19 mouse cellular contexts compared by ENCODE assay signal in the genomic region with DNA sequence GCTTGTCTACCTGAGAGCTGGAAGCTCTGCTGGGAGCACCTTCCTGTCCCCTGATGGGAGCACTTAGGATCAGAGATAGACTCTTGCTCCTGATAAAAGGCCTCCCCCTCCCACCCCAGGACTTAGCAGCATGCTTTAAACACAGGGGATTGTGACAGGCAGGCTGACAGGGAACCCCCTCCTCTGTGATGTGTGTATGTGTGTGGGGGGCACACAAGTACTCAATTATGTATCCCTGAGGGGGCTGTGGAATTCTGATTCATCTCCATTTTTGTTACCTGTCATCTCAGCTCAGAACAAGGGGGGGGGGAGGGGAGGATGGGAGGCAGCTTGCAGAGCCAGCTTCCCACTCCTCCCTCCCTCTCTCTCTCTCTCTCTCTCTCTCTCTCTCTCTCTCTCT. TPM values are rescaled to one million over a fixed set of nuclear protein-coding genes. Genes with fewer than 3 reads are reported as not detected.
DNase-seq lines count a peak whose midpoint lies in the region; ATAC-seq and TF ChIP-seq lines count a peak whose summit lies in the region.
"Had no signal": no experiment of that assay in that cellular context is flagged by ENCODE, and none has a peak within 500 bp of the region (broad histone marks: within the 10 kb centered on the region; RNA-seq: fewer than 3 reads in every experiment).

No protein-coding gene starts in this region.

- H3K9me3 ChIP-seq in forebrain, postnatal 0 days (ENCODE audit: low read length), result no peaks in the 10 kb centered on the region
- no peaks in the 10 kb centered on the region for H3K9me3 ChIP-seq in forebrain, embryonic 14.5 days (replicated peaks; ENCODE audit: control insufficient read depth, low read length)
- H3K9me3 ChIP-seq: embryonic facial prominence, embryonic 12.5 days had no signal

- H3K36me3 ChIP-seq in forebrain, postnatal 0 days (ENCODE audit: insufficient read depth), result no peaks in the 10 kb centered on the region; the same call in 1 of the 2 replicates
- H3K36me3 ChIP-seq in forebrain, embryonic 14.5 days (ENCODE audit: control insufficient read depth, insufficient read depth, low read length), result no peaks in the 10 kb centered on the region
- H3K36me3 ChIP-seq: embryonic facial prominence, embryonic 10.5 days; embryonic facial prominence, embryonic 12.5 days had no signal

- no peak overlapping the region for H3K4me3 ChIP-seq in forebrain, postnatal 0 days (ENCODE audit: low read depth, low read length)
- no peak overlapping the region for H3K4me3 ChIP-seq in forebrain, embryonic 14.5 days (ENCODE audit: low read depth, low read length)
- H3K4me3 ChIP-seq: embryonic facial prominence, embryonic 10.5 days; embryonic facial prominence, embryonic 12.5 days had no signal

- H3K4me2 ChIP-seq in forebrain, postnatal 0 days (ENCODE audit: low read depth), result no peak overlapping the region
- H3K4me2 ChIP-seq in forebrain, embryonic 14.5 days (ENCODE audit: low read length), result no peak overlapping the region
- H3K4me2 ChIP-seq: embryonic facial prominence, embryonic 12.5 days had no signal

- no peak for DNase-seq in forebrain, postnatal 0 days
- DNase-seq in forebrain, embryonic 14.5 days (ENCODE audit: low spot score), result no peak
- DNase-seq in brain, adult 2 months (ENCODE audit: low read depth, low spot score), result peak; percentile 48
- DNase-seq in brain, embryonic 14.5 days (ENCODE audit: low read depth), result peak; percentile 60
- no peak for DNase-seq in embryo, embryonic 10 days (ENCODE audit: low spot score)
- DNase-seq: adrenal gland, adult 2 months; adrenal gland, postnatal 10 days; adrenal gland, postnatal 25 days; cerebellum, adult 11 months; cerebellum, adult 18-20 months; cerebellum, adult 8-10 months; cerebellum, adult 9-11 months; cerebellum, postnatal 14 days; cerebellum, postnatal 36 days had no signal

- no peak overlapping the region for H3K9ac ChIP-seq in forebrain, postnatal 0 days
- H3K9ac ChIP-seq in forebrain, embryonic 14.5 days (ENCODE audit: low read length), result no peak overlapping the region
- H3K9ac ChIP-seq: embryonic facial prominence, embryonic 12.5 days had no signal

- no peak overlapping the region for H3K27ac ChIP-seq in forebrain, postnatal 0 days (ENCODE audit: low read depth, low read length)
- H3K27ac ChIP-seq in forebrain, embryonic 14.5 days (ENCODE audit: low read depth, low read length), result no peak overlapping the region
- H3K27ac ChIP-seq: embryonic facial prominence, embryonic 10.5 days; embryonic facial prominence, embryonic 12.5 days had no signal

- no peaks in the 10 kb centered on the region for H3K4me1 ChIP-seq in forebrain, postnatal 0 days (ENCODE audit: insufficient read depth)
- no peaks in the 10 kb centered on the region for H3K4me1 ChIP-seq in forebrain, embryonic 14.5 days (ENCODE audit: control insufficient read depth, insufficient read depth, low read length)
- H3K4me1 ChIP-seq: embryonic facial prominence, embryonic 10.5 days; embryonic facial prominence, embryonic 12.5 days had no signal

- no peak for TF ChIP-seq CTCF in forebrain, postnatal 0 days (IDR thresholded peaks at IDR 0.05; ENCODE audit: low read depth)
- no peak for TF ChIP-seq CTCF in brain, embryonic 14.5 days (IDR thresholded peaks at IDR 0.05; ENCODE audit: borderline replicate concordance, extremely low read depth, insufficient read depth, insufficient read length)

- ATAC-seq in forebrain, postnatal 0 days, result peak; percentile 70; the same call in 1 of the 2 replicates
- ATAC-seq in forebrain, embryonic 14.5 days, result no peak
- ATAC-seq: forebrain, embryonic 16.5 days had no signal

- TF ChIP-seq POLR2A in brain, embryonic 14.5 days (IDR thresholded peaks at IDR 0.05; ENCODE audit: borderline replicate concordance, extremely low read depth, insufficient read depth, insufficient read length, poor library complexity, severe bottlenecking), result no peak

- H3K27me3 ChIP-seq in forebrain, postnatal 0 days (ENCODE audit: insufficient read depth, low read length), result no peaks in the 10 kb centered on the region
- no peaks in the 10 kb centered on the region for H3K27me3 ChIP-seq in forebrain, embryonic 14.5 days (replicated peaks; ENCODE audit: control insufficient read depth, insufficient read depth, low read length)
- H3K27me3 ChIP-seq: embryonic facial prominence, embryonic 12.5 days had no signal

RNA-seq across cellular contexts. Expression of a gene that starts 36.9 kb away (rescaled TPM):
- total RNA-seq in forebrain, postnatal 0 days (2014; rRNA removed), result 32.2 and 48.9 TPM in 2 replicates
- 5.1 and 7.8 TPM in 2 replicates for polyA plus RNA-seq in forebrain, postnatal 0 days (2015; fragmentation: Nextera tagmentation; extraction: Ambion mirVana)
- 3.1 and 4.4 TPM in 2 replicates for polyA plus RNA-seq in forebrain, embryonic 14.5 days (2014; fragmentation: Nextera tagmentation; extraction: Ambion mirVana)
- polyA plus RNA-seq in brain, embryonic 14.5 days (2012; rRNA removed), result 4.6 and 8.2 TPM in 2 replicates
- total RNA-seq: common myeloid progenitor, adult 5-6 weeks; MEL had no signal

Comparison
In these comparisons a context has a peak if more than half of its experiments do, and no peak if none do; other contexts are left out.
1. DNase-seq: peak in brain, adult 2 months (single experiment) and brain, embryonic 14.5 days (single experiment); none in forebrain, postnatal 0 days (single experiment), forebrain, embryonic 14.5 days (single experiment) and embryo, embryonic 10 days (single experiment).